Mouse (Mus musculus) CH12.LX (cell line): ENCODE measurements around the gene Rnf144b. TPM values are rescaled to one million over a fixed set of nuclear protein-coding genes. Genes with fewer than 3 reads are reported as not detected.

Experiments
- DNase-seq: peaks from one replicate; pipeline ENCODE4 v3.0.0-alpha.2; 2013; ENCODE audit errors: extremely low read depth
- H3K27ac ChIP-seq: 2 replicates; pipeline ENCODE4 v1.5.1; 2012; ENCODE audit warnings: low read depth, mild to moderate bottlenecking, control low read depth, moderate library complexity; ENCODE audit not compliant: insufficient read depth
- H3K27me3 ChIP-seq: replicated peaks from 2 replicates; pipeline ENCODE3; 2012; ENCODE audit warnings: inconsistent platforms
- H3K36me3 ChIP-seq, 2 experiments: replicated peaks in 1 of 2; 2 replicates each; pipeline versions ENCODE3 to v1.6.1; 2012; ENCODE audit warnings: inconsistent platforms in 1 of 2, low read length in 1 of 2, mild to moderate bottlenecking in 1 of 2, mixed read lengths in 1 of 2, moderate library complexity in 1 of 2; ENCODE audit not compliant: control insufficient read depth in 1 of 2, insufficient read depth in 1 of 2
- H3K4me1 ChIP-seq, 2 experiments: 2 replicates each; pipeline ENCODE4 v1.6.1; 2012; ENCODE audit warnings: inconsistent platforms in 1 of 2, moderate library complexity in 1 of 2; ENCODE audit not compliant: insufficient read depth in 2 of 2, control insufficient read depth in 1 of 2
- H3K4me2 ChIP-seq: 2 replicates; pipeline ENCODE4 v1.6.1; 2012; ENCODE audit warnings: low read depth, mild to moderate bottlenecking, control low read depth; ENCODE audit not compliant: poor library complexity, insufficient read depth, severe bottlenecking
- H3K4me3 ChIP-seq, 3 experiments: fragments of 150-350 bp in 1 of 3; sonication (generic) in 1 of 3; replicated peaks in 1 of 3; 2 replicates each; pipeline versions ENCODE3 to v1.5.1; 2011 to 2012; ENCODE audit warnings: low read depth in 2 of 3, low read length in 2 of 3, mild to moderate bottlenecking in 2 of 3, moderate library complexity in 2 of 3, control low read depth in 1 of 3, improper control_type of control experiment in 1 of 3, inconsistent platforms in 1 of 3, mixed read lengths in 1 of 3; ENCODE audit not compliant: poor library complexity in 1 of 3
- H3K79me2 ChIP-seq: replicated peaks from 2 replicates; pipeline ENCODE4 v1.6.1; 2012; ENCODE audit warnings: mild to moderate bottlenecking, moderate library complexity; ENCODE audit not compliant: control insufficient read depth, poor library complexity, insufficient read depth, severe bottlenecking; ENCODE audit errors: extremely low read depth
- H3K9ac ChIP-seq: 2 replicates; pipeline ENCODE4 v1.6.1; 2012; ENCODE audit warnings: low read depth, mild to moderate bottlenecking, control low read depth, moderate library complexity; ENCODE audit not compliant: insufficient read depth
- H3K9me3 ChIP-seq: replicated peaks from 2 replicates; pipeline ENCODE3; 2012; ENCODE audit warnings: low read length, inconsistent platforms, mixed read lengths
- CHD1 ChIP-seq: IDR thresholded peaks from 2 replicates; pipeline ENCODE4 v1.6.1; 2012; ENCODE audit warnings: low read depth, low read length, improper control_type of control experiment, inconsistent platforms
- CHD2 ChIP-seq: IDR thresholded peaks from 2 replicates; pipeline ENCODE4 v1.6.1; 2011; ENCODE audit warnings: low read length, improper control_type of control experiment
- ELF1 ChIP-seq: IDR thresholded peaks from 2 replicates; pipeline ENCODE4 v1.6.1; 2014; ENCODE audit warnings: low read depth, mild to moderate bottlenecking, inconsistent platforms, low read length, improper control_type of control experiment
- EP300 ChIP-seq: IDR thresholded peaks from 2 replicates; pipeline ENCODE4 v1.6.1; 2011; ENCODE audit warnings: low read length, improper control_type of control experiment
- GABPA ChIP-seq: IDR thresholded peaks from 2 replicates; pipeline ENCODE4 v1.6.1; 2012; ENCODE audit warnings: low read depth, low read length, improper control_type of control experiment, inconsistent platforms; ENCODE audit not compliant: insufficient replicate concordance
- HCFC1 ChIP-seq: IDR thresholded peaks from 2 replicates; pipeline ENCODE4 v1.6.1; 2012; ENCODE audit warnings: low read depth, mild to moderate bottlenecking, inconsistent platforms, low read length, improper control_type of control experiment
- KAT2A ChIP-seq: IDR thresholded peaks from 2 replicates; pipeline ENCODE4 v1.6.1; 2012; ENCODE audit warnings: low read length, improper control_type of control experiment, inconsistent platforms; ENCODE audit not compliant: insufficient replicate concordance
- MAZ ChIP-seq: IDR thresholded peaks from 2 replicates; pipeline ENCODE4 v1.6.1; 2012; ENCODE audit warnings: low read depth, mild to moderate bottlenecking, inconsistent platforms, low read length, improper control_type of control experiment, moderate library complexity
- MEF2A ChIP-seq: IDR thresholded peaks from 2 replicates; pipeline ENCODE4 v1.6.1; 2014; ENCODE audit warnings: low read depth, mild to moderate bottlenecking, inconsistent platforms, low read length, improper control_type of control experiment, borderline replicate concordance
- MXI1 ChIP-seq: IDR thresholded peaks from 2 replicates; pipeline ENCODE4 v1.6.1; 2011; ENCODE audit warnings: mild to moderate bottlenecking, low read depth, low read length, improper control_type of control experiment
- MYC ChIP-seq: IDR thresholded peaks from 2 replicates; pipeline ENCODE4 v1.6.1; 2011; ENCODE audit warnings: low read depth, mild to moderate bottlenecking, improper control_type of control experiment, low read length
- SIN3A ChIP-seq: IDR thresholded peaks from 2 replicates; pipeline ENCODE4 v1.6.1; 2012; ENCODE audit warnings: low read length, improper control_type of control experiment, inconsistent platforms
- TCF12 ChIP-seq: IDR thresholded peaks from 2 replicates; pipeline ENCODE4 v1.6.1; 2014; ENCODE audit warnings: low read depth, mild to moderate bottlenecking, inconsistent platforms, low read length, improper control_type of control experiment
- UBTF ChIP-seq: IDR thresholded peaks from 2 replicates; pipeline ENCODE4 v1.6.1; 2012; ENCODE audit warnings: low read depth, mild to moderate bottlenecking, inconsistent platforms, low read length, improper control_type of control experiment, moderate library complexity
- USF1 ChIP-seq: IDR thresholded peaks from 2 replicates; pipeline ENCODE4 v1.6.1; 2014; ENCODE audit warnings: low read depth, mild to moderate bottlenecking, inconsistent platforms, low read length, improper control_type of control experiment
- USF2 ChIP-seq: conservative IDR thresholded peaks from 2 replicates; pipeline ENCODE4 v1.6.1; 2011; ENCODE audit warnings: low read depth, low read length, improper control_type of control experiment
- dilution Hi-C: fragments of 300-500 bp; cut with MboI; formaldehyde crosslinking; loops from 2 replicates; pipeline ENCODE4 v1.14.3; 2020; ENCODE audit warnings: low sequenced_read_pairs; ENCODE audit not compliant: extremely low pct_unique_long_range_greater_than_20kb, extremely low pct_ligation_motif_present
- in situ Hi-C: fragments of 300-500 bp; cut with MboI; formaldehyde crosslinking; loops from 3 replicates; pipeline ENCODE4 v1.14.3; 2019; ENCODE audit warnings: low sequenced_read_pairs, low pct_ligation_motif_present, low pct_unique_long_range_greater_than_20kb, mixed read lengths
- polyA plus RNA-seq: library from polyadenylated mRNA; unstranded; fragments of >175 nt; gene quantifications from 2 replicates; pipeline ENCODE4 v1.2.1, GENCODE M21; 2012; ENCODE audit warnings: low read depth; ENCODE audit not compliant: insufficient read length
- total RNA-seq, 2 experiments: library from RNA; depleted of rRNA; stranded (reverse); fragments of 300-350 nt in 1 of 2; fragments of >200 nt in 1 of 2; gene quantifications; 2 replicates each; pipeline ENCODE4 v1.2.3; 2012 to 2014

The Rnf144b gene
- total and polyA plus RNA-seq, 3 experiments: not detected

DNA sequence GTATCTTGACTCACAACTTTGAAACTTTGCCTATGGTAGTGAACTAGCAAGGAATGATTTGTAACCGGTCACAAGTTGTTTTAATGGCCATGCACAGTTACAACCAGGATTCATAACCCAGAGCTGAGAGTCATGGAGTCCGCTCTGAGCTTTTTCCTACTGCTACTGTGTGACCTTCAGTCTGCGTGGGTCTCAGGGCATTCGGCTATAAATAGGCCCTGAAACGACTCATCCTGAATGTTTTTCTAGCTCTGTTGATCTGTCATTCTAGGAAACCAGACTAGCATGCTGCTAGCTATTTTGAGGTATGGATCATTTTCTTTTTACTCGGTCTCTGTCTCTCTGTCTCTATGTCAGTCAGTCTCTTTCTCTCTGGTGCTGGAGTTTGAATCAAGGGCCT, 20.3 kb downstream of the Rnf144b start:
- no peak for TF ChIP-seq SIN3A
- no peak for TF ChIP-seq CHD2
- no peak for TF ChIP-seq MAZ
- no peak for TF ChIP-seq USF2
- TF ChIP-seq TCF12: no peak
- TF ChIP-seq MYC: no peak
- no peak for TF ChIP-seq HCFC1
- no peak for TF ChIP-seq EP300
- no peak for TF ChIP-seq MXI1
- TF ChIP-seq USF1: no peak
- TF ChIP-seq UBTF: no peak
- no peak for TF ChIP-seq KAT2A
- TF ChIP-seq CHD1: no peak
- no peak for TF ChIP-seq MEF2A
- no peak for TF ChIP-seq GABPA
- in situ Hi-C loops (loop anchor here (10.0 to 25.0 kb wide), 2 partner anchors 142 to 1320 kb away; no protein-coding TSS in a partner anchor), dilution Hi-C loops (no loop called here)
- Histone ChIP-seq H3K27me3 (no peaks in the 10 kb centered on the region), H3K4me1 (no peaks in the 10 kb centered on the region), H3K4me2 (no peak overlapping the region), H3K36me3 (no peaks in the 10 kb centered on the region), H3K27ac (no peak overlapping the region), H3K4me3 (no peak overlapping the region), H3K9me3 (peaks cover 6% of the 10 kb centered on the region), H3K79me2 (no peaks in the 10 kb centered on the region), H3K9ac (no peak overlapping the region)
- DNase-seq: no peak

DNA sequence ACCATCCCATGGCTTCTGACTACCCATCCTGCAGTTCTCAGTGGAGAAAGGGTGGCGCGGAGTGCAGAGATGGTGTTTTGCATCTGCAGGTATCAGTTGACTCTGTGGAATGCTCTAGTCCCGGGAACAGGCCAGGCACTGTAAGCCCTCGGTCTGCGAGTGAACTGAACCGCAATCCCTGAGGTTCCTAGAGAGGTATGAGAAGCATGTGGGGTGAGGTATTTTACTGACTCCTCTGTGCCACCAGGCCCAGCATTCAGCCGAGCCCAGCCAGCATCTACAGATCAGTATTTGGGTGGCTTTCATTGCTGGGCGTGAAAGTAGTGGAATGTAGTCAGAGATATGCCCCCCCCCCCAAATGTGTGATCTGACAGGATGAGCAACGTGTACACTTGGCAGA, 23.5 kb downstream of the Rnf144b start:
- no peak overlapping the region for H3K9ac ChIP-seq
- H3K36me3 ChIP-seq: no peaks in the 10 kb centered on the region
- no peak for TF ChIP-seq TCF12
- TF ChIP-seq ELF1: no peak
- TF ChIP-seq MAZ: no peak
- TF ChIP-seq CHD2: no peak
- no peaks in the 10 kb centered on the region for H3K79me2 ChIP-seq
- H3K4me1 ChIP-seq: peaks cover 0 to 7% of the 10 kb centered on the region in 2 experiments; a peak in 1 of 4 replicates
- dilution Hi-C loops: no loop called here
- H3K9me3 ChIP-seq: no peaks in the 10 kb centered on the region
- in situ Hi-C loops: loop anchor here (10.0 to 25.0 kb wide), 2 partner anchors 139 to 1316 kb away; no protein-coding TSS in a partner anchor
- no peak overlapping the region for H3K4me2 ChIP-seq
- DNase-seq: no peak
- H3K4me3 ChIP-seq: no peak overlapping the region
- H3K27me3 ChIP-seq: no peaks in the 10 kb centered on the region
- no peak overlapping the region for H3K27ac ChIP-seq
